ENCODE assay signal across 8 mouse cellular contexts in the genomic region with DNA sequence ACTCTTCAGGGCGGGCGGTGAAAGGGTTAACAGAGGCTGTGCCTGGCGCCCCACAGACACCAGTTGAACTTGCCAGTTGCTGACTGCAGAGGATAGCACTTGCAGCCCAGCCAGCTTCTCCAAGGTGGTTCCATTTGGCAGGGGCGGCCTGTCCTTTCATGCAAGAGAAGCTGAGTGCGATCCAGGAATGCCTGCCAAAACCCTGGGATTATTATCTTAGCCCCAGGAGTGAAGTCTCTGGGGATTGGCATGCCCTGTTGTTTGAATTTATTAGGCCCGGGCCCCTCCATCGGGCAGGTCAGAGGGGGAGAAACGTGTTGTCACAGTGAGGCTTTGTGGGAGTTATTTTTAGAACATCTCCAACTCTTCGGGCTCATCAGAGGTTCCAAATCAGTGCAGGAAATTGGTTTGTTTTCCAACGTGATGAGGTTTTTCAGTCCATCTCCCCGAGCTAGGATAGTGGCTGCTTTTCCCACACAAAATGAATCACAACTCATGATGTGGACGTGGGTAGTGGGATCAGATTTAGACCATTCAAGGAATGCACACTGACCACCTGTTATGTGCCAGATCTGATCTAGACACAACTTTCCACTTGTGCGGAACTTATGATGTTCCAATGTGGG.
DNase-seq lines count a peak whose midpoint lies in the region; ATAC-seq and TF ChIP-seq lines count a peak whose summit lies in the region.

No protein-coding gene starts in this region.

- no peak overlapping the region for H3K27ac ChIP-seq in forebrain, embryonic 14.5 days (ENCODE audit: low read depth, low read length)
- H3K27ac ChIP-seq in forebrain, embryonic 12.5 days, result no peak overlapping the region
- H3K27ac ChIP-seq in heart, embryonic 12.5 days (ENCODE audit: poor library complexity, severe bottlenecking), result peak overlapping the region; percentile 34; the same call in 1 of the 2 replicates
- H3K27ac ChIP-seq in thymus, adult 2 months (ENCODE audit: control insufficient read depth, insufficient read depth, low read length), result no peak overlapping the region

- 31% methylated on average over 13 of the region's 13 CpGs for WGBS in forebrain, embryonic 14.5 days
- 45% methylated on average over 13 of the region's 13 CpGs for WGBS in forebrain, embryonic 12.5 days
- 17% methylated on average over 13 of the region's 13 CpGs for WGBS in heart, embryonic 12.5 days
- WGBS in thymus, adult 2 months, result 77% methylated on average over 13 of the region's 13 CpGs

- no peak overlapping the region for H3K4me2 ChIP-seq in forebrain, embryonic 14.5 days (ENCODE audit: low read length)
- H3K4me2 ChIP-seq in forebrain, embryonic 12.5 days, result no peak overlapping the region
- peak overlapping the region; percentile 28 for H3K4me2 ChIP-seq in heart, embryonic 12.5 days

- H3K36me3 ChIP-seq in forebrain, embryonic 14.5 days (ENCODE audit: control insufficient read depth, insufficient read depth, low read length), result no peaks in the 10 kb centered on the region
- H3K36me3 ChIP-seq in forebrain, embryonic 12.5 days (replicated peaks), result no peaks in the 10 kb centered on the region
- no peaks in the 10 kb centered on the region for H3K36me3 ChIP-seq in heart, embryonic 12.5 days
- no peaks in the 10 kb centered on the region for H3K36me3 ChIP-seq in thymus, adult 2 months (ENCODE audit: control insufficient read depth, insufficient read depth, low read length)

- H3K4me3 ChIP-seq in forebrain, embryonic 14.5 days (ENCODE audit: low read depth, low read length), result no peak overlapping the region
- no peak overlapping the region for H3K4me3 ChIP-seq in forebrain, embryonic 12.5 days (replicated peaks)
- no peak overlapping the region for H3K4me3 ChIP-seq in heart, embryonic 12.5 days
- H3K4me3 ChIP-seq in thymus, adult 2 months (ENCODE audit: control insufficient read depth, insufficient read depth, low read length), result no peak overlapping the region

- peak; percentile 66 for ATAC-seq in forebrain, embryonic 14.5 days
- no peak for ATAC-seq in forebrain, embryonic 12.5 days (ENCODE audit: low FRiP score)
- no peak for ATAC-seq in heart, embryonic 12.5 days (ENCODE audit: insufficient number of reproducible peaks, low FRiP score)

- H3K27me3 ChIP-seq in forebrain, embryonic 14.5 days (replicated peaks; ENCODE audit: control insufficient read depth, insufficient read depth, low read length), result no peaks in the 10 kb centered on the region
- H3K27me3 ChIP-seq in forebrain, embryonic 12.5 days, result peaks cover 5% of the 10 kb centered on the region; the same call in 1 of the 2 replicates
- H3K27me3 ChIP-seq in heart, embryonic 12.5 days (replicated peaks), result 0 out of 2 replicates have a peak, but pooled peaks cover 6% of the 10 kb centered on the region
- H3K27me3 ChIP-seq in thymus, adult 2 months (ENCODE audit: control insufficient read depth, insufficient read depth, low read length), result no peaks in the 10 kb centered on the region

- H3K4me1 ChIP-seq in forebrain, embryonic 14.5 days (ENCODE audit: control insufficient read depth, insufficient read depth, low read length), result peaks cover 28% of the 10 kb centered on the region
- H3K4me1 ChIP-seq in forebrain, embryonic 12.5 days, result peaks cover 40% of the 10 kb centered on the region
- H3K4me1 ChIP-seq in heart, embryonic 12.5 days (replicated peaks), result peaks cover 46% of the 10 kb centered on the region
- H3K4me1 ChIP-seq in thymus, adult 2 months (replicated peaks; ENCODE audit: control insufficient read depth, insufficient read depth, low read length), result no peaks in the 10 kb centered on the region

- H3K9me3 ChIP-seq in forebrain, embryonic 14.5 days (replicated peaks; ENCODE audit: control insufficient read depth, low read length), result no peaks in the 10 kb centered on the region
- no peaks in the 10 kb centered on the region for H3K9me3 ChIP-seq in forebrain, embryonic 12.5 days
- no peaks in the 10 kb centered on the region for H3K9me3 ChIP-seq in heart, embryonic 12.5 days (replicated peaks)

- peak; percentile 94 for DNase-seq in forebrain, embryonic 14.5 days (ENCODE audit: low spot score)
- DNase-seq in NIH3T3 (ENCODE audit: low read depth), result peak; percentile 9
- peak; percentile 41 to 80 for DNase-seq in cerebellum, postnatal 4 days (ENCODE audit: low spot score in 2 of 2)
- DNase-seq in left cerebral cortex, postnatal 14 days (ENCODE audit: low spot score in 2 of 2), result peak; percentile 66 to 70
- DNase-seq in telencephalon, adult 2 months (ENCODE audit: low read depth, low spot score), result peak; percentile 68
- DNase-seq in thymus, adult 2 months, result no peak

- TF ChIP-seq POLR2A in thymus, adult 2 months (IDR thresholded peaks at IDR 0.05; ENCODE audit: control insufficient read depth, extremely low read depth, insufficient read depth, low read length, poor library complexity), result no peak

- intact Hi-C loops in left cerebral cortex, postnatal 14 days (cut with DNase I), result no loop called here

- H3K9ac ChIP-seq in forebrain, embryonic 14.5 days (ENCODE audit: low read length), result no peak overlapping the region
- no peak overlapping the region for H3K9ac ChIP-seq in forebrain, embryonic 12.5 days
- H3K9ac ChIP-seq in heart, embryonic 12.5 days, result no peak overlapping the region

- TF ChIP-seq CTCF in thymus, adult 2 months (IDR thresholded peaks at IDR 0.05; ENCODE audit: borderline replicate concordance, control insufficient read depth, extremely low read depth, insufficient read depth, low read length, poor library complexity), result no peak
